Mouse (Mus musculus) heart, embryonic 12.5 days (tissue): ENCODE measurements around the gene Bmt2. TPM values are rescaled to one million over a fixed set of nuclear protein-coding genes. Genes with fewer than 3 reads are reported as not detected.

ENCODE experiments used
- ATAC-seq: fragments of 200-750 bp; cut with Nextera tagmentation; 2 replicates; pipeline ENCODE4 v1.8.0; 2017; ENCODE audit warnings: moderate TSS enrichment, moderate library complexity; ENCODE audit not compliant: insufficient number of reproducible peaks, low FRiP score
- H3K27ac ChIP-seq: fragments of 300-500 bp; sonication (generic); 2 replicates; pipeline ENCODE4 v1.5.1; 2016; ENCODE audit warnings: mild to moderate bottlenecking, moderate library complexity; ENCODE audit not compliant: poor library complexity, severe bottlenecking
- H3K27me3 ChIP-seq: fragments of 300-500 bp; sonication (generic); replicated peaks from 2 replicates; pipeline ENCODE4 v1.6.1; 2016; ENCODE audit warnings: mild to moderate bottlenecking, moderate library complexity
- H3K36me3 ChIP-seq: fragments of 300-500 bp; sonication (generic); 2 replicates; pipeline ENCODE4 v1.6.1; 2016; ENCODE audit warnings: mild to moderate bottlenecking, moderate library complexity
- H3K4me1 ChIP-seq: fragments of 300-500 bp; sonication (generic); replicated peaks from 2 replicates; pipeline ENCODE4 v1.6.1; 2016; ENCODE audit warnings: mild to moderate bottlenecking
- H3K4me2 ChIP-seq: fragments of 300-500 bp; sonication (generic); 2 replicates; pipeline ENCODE4 v1.6.1; 2016; ENCODE audit warnings: mild to moderate bottlenecking, moderate library complexity
- H3K4me3 ChIP-seq: fragments of 300-500 bp; sonication (generic); 2 replicates; pipeline ENCODE4 v1.5.1; 2016; ENCODE audit warnings: mild to moderate bottlenecking
- H3K9ac ChIP-seq: fragments of 300-500 bp; sonication (generic); 2 replicates; pipeline ENCODE4 v1.6.1; 2016; ENCODE audit warnings: mild to moderate bottlenecking, moderate library complexity
- H3K9me3 ChIP-seq: fragments of 300-500 bp; sonication (generic); replicated peaks from 2 replicates; pipeline ENCODE4 v1.6.1; 2016; ENCODE audit warnings: mild to moderate bottlenecking, moderate library complexity
- WGBS: fragments of 180-500 bp; shearing (Covaris S2); methylation state at CpG from one replicate; pipeline ENCODE4 v1.1.7; 2016; 5-methylcytosine and 5-hydroxymethylcytosine counted together
- polyA plus RNA-seq: library from polyadenylated mRNA; unstranded; fragments of >200 nt; fragmentation: Nextera tagmentation; extraction: Ambion mirVana; gene quantifications from 2 replicates; pipeline ENCODE4 v1.2.1, GENCODE M21; 2016

The Bmt2 gene
- polyA plus RNA-seq, 1 experiment from 2014 or later = 27.5 TPM

DNA sequence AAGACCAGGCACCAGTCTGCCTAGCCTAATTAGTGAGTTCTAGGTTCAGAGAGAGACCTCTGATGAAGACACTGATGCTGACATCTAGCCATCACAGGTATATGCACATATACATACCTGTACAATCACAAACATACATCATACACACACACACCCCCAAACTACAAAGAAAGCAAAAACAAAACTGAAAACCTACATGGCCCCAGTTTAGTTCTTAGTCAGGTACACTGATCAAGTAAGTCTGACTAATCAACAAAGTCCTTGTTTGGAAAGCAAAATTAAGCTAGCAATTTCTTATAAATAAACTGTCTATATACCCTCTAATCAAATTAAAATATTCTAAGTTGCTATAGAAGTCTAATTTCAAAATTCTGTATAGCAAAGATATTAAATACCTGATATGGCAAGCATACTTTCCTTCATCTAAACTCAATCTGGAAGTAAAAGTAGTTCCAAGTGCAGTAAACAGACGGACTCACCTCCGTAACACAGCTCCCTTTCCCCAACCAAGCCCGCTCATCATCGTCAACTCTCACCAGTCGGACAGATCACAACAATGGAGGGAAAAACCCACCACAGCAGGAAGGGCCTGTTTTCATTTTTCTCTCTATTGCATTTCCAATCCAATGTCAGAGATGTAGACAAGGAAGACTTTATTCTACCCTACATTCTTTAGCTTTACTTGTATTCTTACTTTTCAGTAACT, 3.0 kb downstream of the Bmt2 start:
- 80% methylated on average over 5 of the region's 5 CpGs for WGBS
- H3K9me3 ChIP-seq = no peaks in the 10 kb centered on the region
- H3K36me3 ChIP-seq = peaks cover 3% of the 10 kb centered on the region; the same call in 1 of the 2 replicates
- H3K4me2 ChIP-seq = no peak overlapping the region
- H3K4me1 ChIP-seq = 0 out of 2 replicates have a peak, but pooled peaks cover 2% of the 10 kb centered on the region
- H3K27me3 ChIP-seq = no peaks in the 10 kb centered on the region
- no peak overlapping the region for H3K9ac ChIP-seq
- no peak overlapping the region for H3K27ac ChIP-seq
- ATAC-seq = no peak
- no peak overlapping the region for H3K4me3 ChIP-seq

DNA sequence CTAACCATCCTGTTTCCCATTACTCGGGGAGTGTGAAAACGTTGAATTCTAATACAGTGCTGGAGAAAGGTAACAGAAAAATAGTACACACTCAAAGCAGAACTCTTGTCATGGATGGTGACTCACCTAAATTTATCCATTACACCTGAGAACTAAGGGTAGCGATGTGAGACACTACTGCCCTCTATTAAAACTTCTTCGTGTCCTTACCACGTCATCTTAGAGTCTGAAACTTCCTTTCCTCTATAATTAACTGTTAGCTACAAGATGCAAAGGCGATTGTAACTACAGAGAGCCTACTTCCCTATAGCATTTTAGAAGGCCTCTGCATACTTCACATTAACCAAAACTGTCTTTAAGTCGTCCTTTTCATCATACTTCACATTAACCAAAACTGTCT, 12.1 kb downstream of the Bmt2 start:
- Histone ChIP-seq H3K27ac (no peak overlapping the region), H3K4me1 (no peaks in the 10 kb centered on the region), H3K36me3 (peaks cover 22% of the 10 kb centered on the region), H3K4me3 (no peak overlapping the region), H3K9me3 (no peaks in the 10 kb centered on the region), H3K4me2 (no peak overlapping the region), H3K27me3 (no peaks in the 10 kb centered on the region), H3K9ac (no peak overlapping the region)
- no peak for ATAC-seq
- 86% methylated on average over 7 of the region's 7 CpGs for WGBS

DNA sequence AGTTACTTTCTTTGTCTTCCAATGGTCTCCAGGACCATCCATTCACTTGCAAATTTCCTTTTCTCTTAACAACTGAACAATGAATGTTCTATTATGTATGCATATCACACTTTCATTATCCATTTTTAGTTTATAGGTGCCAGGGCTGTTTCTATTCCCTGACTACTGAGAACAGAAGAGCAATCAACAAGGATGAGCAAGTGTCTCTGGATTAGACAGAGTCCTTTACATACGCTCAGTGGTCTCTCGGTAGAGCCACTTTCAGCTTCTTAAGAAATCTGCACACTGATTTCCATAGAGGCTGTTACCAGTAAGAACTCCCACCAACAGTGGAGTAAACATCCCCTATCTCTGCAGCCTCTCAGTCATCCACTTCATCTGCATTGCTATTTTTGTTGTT, 19.8 kb downstream of the Bmt2 start:
- no peak overlapping the region for H3K4me2 ChIP-seq
- H3K9me3 ChIP-seq = no peaks in the 10 kb centered on the region
- peaks cover 24% of the 10 kb centered on the region for H3K36me3 ChIP-seq
- H3K27ac ChIP-seq = no peak overlapping the region
- H3K27me3 ChIP-seq = no peaks in the 10 kb centered on the region
- no peaks in the 10 kb centered on the region for H3K4me1 ChIP-seq
- WGBS = 95% methylated on average over 2 of the region's 2 CpGs
- H3K9ac ChIP-seq = no peak overlapping the region
- ATAC-seq = no peak
- H3K4me3 ChIP-seq = no peak overlapping the region

DNA sequence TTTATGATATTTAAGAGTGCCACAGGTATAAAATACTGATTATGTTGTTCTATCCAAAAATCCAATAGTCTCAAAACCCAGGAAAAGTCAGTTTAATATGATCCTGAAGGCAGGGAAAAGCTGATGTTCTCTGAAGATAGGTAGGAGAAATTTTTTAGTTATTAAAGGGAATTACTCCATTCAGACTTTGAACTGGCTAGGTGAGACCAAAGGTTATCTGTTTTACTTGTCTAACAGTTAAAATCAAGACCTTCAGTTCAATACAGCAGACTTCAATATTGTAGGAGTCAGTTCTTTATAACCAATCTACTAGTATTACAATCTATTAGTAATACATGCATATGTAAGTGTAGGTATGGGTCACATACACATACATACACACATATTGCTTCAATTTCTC, 23.7 kb downstream of the Bmt2 start:
- H3K9ac ChIP-seq = no peak overlapping the region
- H3K4me2 ChIP-seq = no peak overlapping the region
- no peaks in the 10 kb centered on the region for H3K4me1 ChIP-seq
- no peak overlapping the region for H3K27ac ChIP-seq
- peaks cover 14% of the 10 kb centered on the region for H3K36me3 ChIP-seq
- no peak for ATAC-seq
- no peak overlapping the region for H3K4me3 ChIP-seq
- no peaks in the 10 kb centered on the region for H3K27me3 ChIP-seq
- H3K9me3 ChIP-seq = no peaks in the 10 kb centered on the region

DNA sequence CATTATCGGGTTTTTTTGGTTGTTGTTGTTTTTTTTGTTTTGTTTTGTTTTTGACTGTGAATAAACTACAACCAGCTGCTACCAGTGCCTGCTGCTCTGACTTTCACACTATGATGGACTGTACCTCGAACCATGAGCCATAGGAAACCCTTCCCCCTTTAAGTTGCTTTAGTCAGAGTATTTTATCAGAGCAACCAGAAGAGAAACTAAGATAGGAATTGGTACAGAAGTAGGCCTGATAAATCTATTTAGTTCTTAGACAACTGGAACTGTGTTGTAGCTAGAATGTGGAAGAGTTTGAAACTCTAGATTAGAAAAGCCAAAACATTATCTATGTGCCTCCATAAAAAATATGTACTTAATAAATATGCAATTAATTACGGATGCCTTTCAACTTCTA, 25.5 kb downstream of the Bmt2 start:
- no peak overlapping the region for H3K9ac ChIP-seq
- H3K36me3 ChIP-seq = peaks cover 25% of the 10 kb centered on the region
- no peak overlapping the region for H3K27ac ChIP-seq
- no peak for ATAC-seq
- H3K4me2 ChIP-seq = no peak overlapping the region
- no peaks in the 10 kb centered on the region for H3K27me3 ChIP-seq
- H3K4me1 ChIP-seq = no peaks in the 10 kb centered on the region
- H3K4me3 ChIP-seq = no peak overlapping the region
- WGBS = 84% methylated on average over 3 of the region's 3 CpGs
- peaks cover 3% of the 10 kb centered on the region; the same call in 1 of the 2 replicates for H3K9me3 ChIP-seq

DNA sequence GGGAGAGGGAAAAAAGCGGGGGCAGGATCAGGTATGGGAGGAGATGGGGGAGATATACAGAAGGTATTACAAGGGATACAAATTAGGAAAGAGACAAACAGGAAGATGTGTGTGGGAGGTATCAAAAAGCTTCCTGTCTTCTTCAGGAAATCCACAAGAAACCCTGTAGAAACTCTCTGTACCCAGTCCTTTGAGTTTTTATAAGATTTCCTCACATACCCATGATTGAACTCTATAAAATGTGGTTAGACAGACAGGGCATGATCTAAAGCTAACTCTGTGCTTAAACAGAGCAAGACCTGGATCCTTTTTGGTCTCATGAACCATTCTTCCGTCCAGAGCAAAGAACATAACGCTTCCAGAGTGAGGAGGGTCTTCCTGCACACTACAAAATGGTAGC, 26.9 kb downstream of the Bmt2 start:
- Histone ChIP-seq H3K4me3 (no peak overlapping the region), H3K9me3 (peaks cover 3% of the 10 kb centered on the region; the same call in 1 of the 2 replicates), H3K36me3 (peaks cover 25% of the 10 kb centered on the region), H3K27me3 (no peaks in the 10 kb centered on the region), H3K9ac (no peak overlapping the region), H3K4me1 (no peaks in the 10 kb centered on the region), H3K27ac (no peak overlapping the region), H3K4me2 (no peak overlapping the region)
- 95% methylated on average over 3 of the region's 3 CpGs for WGBS
- no peak for ATAC-seq

DNA sequence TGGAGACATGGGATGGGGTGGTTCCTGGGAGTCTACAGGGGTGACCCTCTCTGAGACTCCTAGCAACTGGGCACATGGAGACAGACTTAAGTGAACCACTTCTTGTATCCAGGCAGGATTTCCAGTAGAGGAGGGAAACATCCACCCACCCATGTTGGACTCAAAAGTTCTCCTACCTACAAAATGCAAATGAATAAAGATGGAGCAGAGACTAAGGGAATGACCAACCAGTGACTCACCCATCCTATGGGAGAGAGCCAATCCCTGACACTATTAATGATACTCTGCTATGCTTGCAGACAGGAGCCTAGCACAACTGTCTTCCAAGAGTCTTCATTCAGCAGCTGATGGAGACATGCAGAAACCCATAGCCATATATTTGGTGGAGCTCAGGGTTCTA, 29.5 kb downstream of the Bmt2 start:
- peaks cover 27% of the 10 kb centered on the region for H3K36me3 ChIP-seq
- no peak overlapping the region for H3K4me3 ChIP-seq
- H3K4me1 ChIP-seq = no peaks in the 10 kb centered on the region
- no peak overlapping the region for H3K27ac ChIP-seq
- ATAC-seq = no peak
- no peak overlapping the region for H3K4me2 ChIP-seq
- no peaks in the 10 kb centered on the region for H3K27me3 ChIP-seq
- peaks cover 3% of the 10 kb centered on the region; the same call in 1 of the 2 replicates for H3K9me3 ChIP-seq
- H3K9ac ChIP-seq = no peak overlapping the region

DNA sequence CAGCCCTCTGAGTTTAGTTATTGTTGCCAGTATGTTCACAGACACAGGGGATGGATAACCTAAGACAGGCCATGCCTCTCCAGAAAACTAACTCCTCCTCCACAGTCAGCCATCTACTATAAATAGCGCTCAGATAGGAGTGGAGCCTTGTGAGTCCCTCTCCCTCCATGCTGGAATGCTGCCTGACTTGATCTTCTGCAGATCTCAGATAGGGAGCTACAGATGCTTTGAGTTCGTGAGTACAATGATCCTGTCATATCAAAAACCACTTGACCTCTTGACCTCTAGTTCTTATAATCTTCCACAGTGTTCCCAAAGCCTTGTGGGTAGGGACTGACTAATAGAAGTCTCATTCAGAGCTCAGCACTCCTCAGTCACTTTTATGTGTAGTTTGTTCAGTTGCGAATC, 41.2 kb downstream of the Bmt2 start:
- Histone ChIP-seq H3K4me1 (peaks cover 3% of the 10 kb centered on the region), H3K9ac (no peak overlapping the region), H3K4me3 (no peak overlapping the region), H3K27me3 (no peaks in the 10 kb centered on the region), H3K36me3 (peaks cover 24% of the 10 kb centered on the region), H3K27ac (peak overlapping the region; percentile 80), H3K4me2 (no peak overlapping the region), H3K9me3 (no peaks in the 10 kb centered on the region)
- ATAC-seq = peak; percentile 85
- 24% methylated on average over 3 of the region's 3 CpGs for WGBS

DNA sequence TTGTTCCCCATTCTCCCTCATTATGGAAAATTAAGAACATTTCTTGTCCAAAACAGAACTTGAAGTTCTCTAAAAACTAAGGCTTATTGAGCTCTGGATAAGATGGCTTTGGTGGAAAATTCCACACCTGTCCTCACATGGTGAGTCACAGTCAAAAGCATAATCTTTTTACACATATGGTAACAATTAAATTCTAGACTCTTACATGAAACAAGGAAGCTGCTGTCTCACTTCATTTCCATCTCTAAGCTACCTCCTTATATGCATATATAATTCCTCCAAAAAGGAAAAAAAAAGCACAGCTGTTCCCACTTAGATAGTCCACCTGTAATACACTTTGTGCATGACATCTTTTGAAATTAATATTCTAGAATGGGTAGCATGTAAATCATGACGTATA, 45.2 kb downstream of the Bmt2 start:
- H3K36me3 ChIP-seq = peaks cover 13% of the 10 kb centered on the region
- no peak overlapping the region for H3K4me3 ChIP-seq
- no peaks in the 10 kb centered on the region for H3K9me3 ChIP-seq
- H3K4me1 ChIP-seq = 0 out of 2 replicates have a peak, but pooled peaks cover 3% of the 10 kb centered on the region
- no peak overlapping the region for H3K27ac ChIP-seq
- WGBS = 92% methylated on average over 1 of the region's 1 CpGs
- H3K27me3 ChIP-seq = no peaks in the 10 kb centered on the region
- H3K9ac ChIP-seq = no peak overlapping the region
- no peak for ATAC-seq
- H3K4me2 ChIP-seq = no peak overlapping the region

DNA sequence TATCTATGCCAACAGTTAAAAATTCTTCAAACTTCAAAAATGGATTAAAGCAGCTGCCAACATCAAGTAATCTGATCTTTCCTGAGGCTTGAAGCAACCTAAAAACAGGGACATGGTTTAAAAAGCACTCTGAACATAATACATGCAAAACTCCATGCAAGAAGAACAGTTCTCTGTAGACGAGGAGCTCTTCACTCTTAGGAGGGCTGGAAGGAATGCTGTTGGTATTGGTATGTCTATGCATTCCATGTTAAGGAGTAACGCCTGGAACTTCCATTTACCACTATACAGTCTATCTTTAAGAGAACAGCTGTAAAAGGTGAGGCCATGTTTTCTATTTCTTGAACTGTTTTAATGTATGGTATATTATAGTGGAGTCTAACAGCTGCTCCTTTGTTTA, 47.2 kb downstream of the Bmt2 start:
- Histone ChIP-seq H3K9ac (no peak overlapping the region), H3K4me2 (no peak overlapping the region), H3K4me1 (0 out of 2 replicates have a peak, but pooled peaks cover 3% of the 10 kb centered on the region), H3K9me3 (no peaks in the 10 kb centered on the region), H3K27ac (no peak overlapping the region), H3K36me3 (peaks cover 13% of the 10 kb centered on the region), H3K27me3 (no peaks in the 10 kb centered on the region), H3K4me3 (no peak overlapping the region)
- 46% methylated on average over 2 of the region's 2 CpGs for WGBS
- ATAC-seq = no peak

DNA sequence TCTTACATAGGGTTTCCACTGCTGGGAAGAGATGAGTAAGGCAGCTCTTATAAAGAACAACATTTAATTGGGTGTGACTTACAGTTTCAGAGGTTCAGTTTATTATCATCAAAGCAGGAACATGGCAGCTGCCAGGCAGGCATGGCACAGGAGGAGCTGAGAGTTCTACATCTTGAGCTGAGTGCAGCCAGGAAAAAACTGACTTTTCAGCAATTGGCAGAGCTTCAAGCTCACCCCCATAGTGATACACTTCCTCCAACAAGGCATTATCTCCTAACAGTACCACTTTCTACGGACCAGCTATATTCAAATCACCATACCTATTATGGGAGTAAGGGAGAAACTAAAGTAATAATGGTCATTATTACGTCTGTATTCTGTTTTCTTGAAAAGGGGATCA, 58.1 kb downstream of the Bmt2 start:
- ATAC-seq = no peak
- no peak overlapping the region for H3K4me2 ChIP-seq
- 73% methylated on average over 2 of the region's 2 CpGs for WGBS

DNA sequence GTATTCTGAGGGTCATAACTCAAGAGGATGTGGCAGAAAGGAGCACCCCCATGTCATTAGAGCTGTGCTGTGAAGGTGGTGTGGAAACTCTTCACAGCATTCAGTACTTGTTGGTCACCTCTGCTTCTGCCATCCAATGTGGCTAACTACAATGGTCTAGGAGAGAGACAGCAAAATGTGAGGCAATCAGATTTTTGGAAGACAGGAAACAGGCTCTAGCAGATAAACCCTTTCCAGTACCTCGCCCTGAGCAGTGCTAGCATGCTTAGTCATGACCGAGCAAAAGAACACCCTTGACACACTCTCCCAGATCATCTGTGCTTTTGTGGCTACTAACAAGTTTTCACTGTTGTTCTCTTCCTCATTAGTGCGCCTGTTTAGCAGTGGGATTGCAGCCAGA, 60.7 kb downstream of the Bmt2 start:
- Histone ChIP-seq H3K9ac (no peak overlapping the region), H3K4me2 (no peak overlapping the region), H3K9me3 (no peaks in the 10 kb centered on the region), H3K4me1 (no peaks in the 10 kb centered on the region), H3K4me3 (no peak overlapping the region), H3K27me3 (no peaks in the 10 kb centered on the region), H3K27ac (no peak overlapping the region), H3K36me3 (peaks cover 4% of the 10 kb centered on the region; the same call in 1 of the 2 replicates)
- WGBS = 64% methylated on average over 3 of the region's 3 CpGs
- no peak for ATAC-seq

More for the DNA sequence above, 58.1 kb downstream of the Bmt2 start:
- Histone ChIP-seq H3K36me3 (peaks cover 5% of the 10 kb centered on the region; the same call in 1 of the 2 replicates), H3K4me3 (no peak overlapping the region), H3K9ac (no peak overlapping the region), H3K27ac (no peak overlapping the region), H3K4me1 (no peaks in the 10 kb centered on the region), H3K9me3 (no peaks in the 10 kb centered on the region), H3K27me3 (no peaks in the 10 kb centered on the region)
